Mouse (Mus musculus): Measurements from ENCODE around the gene Dnajc15. TPM values are rescaled to one million over a fixed set of nuclear protein-coding genes. Genes with fewer than 3 reads are reported as not detected.

Gene Dnajc15
- total RNA-seq, 4 experiments from 2014 or later, result 61.9 to 93.7 (median 76.7) TPM

DNA sequence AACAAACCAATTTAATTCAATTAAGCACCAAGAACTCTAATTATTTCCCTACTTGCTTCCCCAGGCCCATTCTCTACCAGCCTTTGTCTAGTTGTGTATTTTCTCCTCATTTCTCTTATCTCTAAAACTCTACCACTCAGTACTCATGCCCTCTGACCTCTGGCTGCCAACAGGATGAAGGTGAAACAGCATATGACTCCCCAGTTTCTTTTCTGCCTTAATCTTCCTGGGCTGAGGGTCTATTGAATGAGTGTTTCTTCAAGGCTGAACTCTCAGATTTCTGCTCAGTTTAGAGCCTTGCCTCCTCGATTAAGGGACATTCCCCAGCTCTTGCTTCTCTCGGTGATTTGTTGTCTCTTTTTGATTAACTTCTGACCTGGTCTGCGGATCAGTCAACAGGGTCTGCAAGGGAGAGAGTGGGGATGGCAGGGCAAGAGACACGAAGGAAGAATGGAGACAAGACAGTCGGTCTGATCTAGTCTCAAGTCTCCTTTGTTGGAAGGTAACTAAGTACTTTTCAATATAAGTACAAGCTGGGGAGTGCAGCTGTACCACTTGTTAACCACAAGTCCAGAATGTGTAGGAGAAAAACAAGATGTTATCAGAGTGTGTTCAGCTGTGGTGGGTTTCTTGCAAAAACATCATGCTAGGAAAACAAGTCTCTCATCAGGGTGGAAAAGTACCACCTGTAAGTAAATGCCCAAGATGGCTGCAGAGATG lies 13.9 kb downstream of the Dnajc15 start:
- no peak for DNase-seq (ENCODE audit: low spot score in 2 of 2)

DNA sequence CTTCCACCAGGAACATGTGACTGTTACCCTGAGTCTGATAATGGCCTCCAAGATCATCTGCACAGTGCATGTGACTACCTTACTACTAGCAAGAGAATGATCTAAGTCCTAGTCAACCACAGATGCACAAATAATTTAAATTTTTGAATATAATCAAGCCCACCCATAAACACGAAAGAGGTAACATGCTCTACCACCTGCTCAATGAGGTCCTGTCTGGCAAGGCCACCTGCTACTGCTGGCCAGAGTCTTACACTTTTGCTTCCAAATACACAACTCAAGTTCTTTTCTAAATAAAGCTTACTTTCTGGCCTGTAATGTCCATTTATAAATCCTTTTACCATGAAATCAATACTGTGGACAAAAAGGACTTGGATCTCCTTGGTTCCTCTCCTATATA lies 15.0 kb downstream of the Dnajc15 start:
- DNase-seq (ENCODE audit: low spot score in 2 of 2), result no peak

DNA sequence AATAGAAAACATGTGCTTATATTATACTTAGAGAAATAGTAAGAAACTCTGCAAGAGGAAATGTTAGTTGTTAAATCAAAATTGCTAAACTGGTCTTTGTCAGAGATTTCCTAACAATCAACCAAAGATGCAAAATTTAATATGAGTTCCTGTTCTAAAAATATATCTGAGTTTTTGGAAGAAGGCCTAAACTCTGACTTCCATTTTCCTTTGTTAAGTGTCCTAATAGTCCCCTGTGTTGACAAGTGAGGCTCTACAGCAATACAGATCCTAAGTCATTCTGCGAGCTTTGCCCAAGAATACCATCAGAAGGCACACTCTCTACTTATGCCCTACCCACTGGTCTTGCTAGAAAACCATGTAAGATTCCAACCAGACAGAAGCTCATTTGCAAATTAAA lies 21.0 kb downstream of the Dnajc15 start:
- no peak for DNase-seq (ENCODE audit: low spot score in 2 of 2)

DNA sequence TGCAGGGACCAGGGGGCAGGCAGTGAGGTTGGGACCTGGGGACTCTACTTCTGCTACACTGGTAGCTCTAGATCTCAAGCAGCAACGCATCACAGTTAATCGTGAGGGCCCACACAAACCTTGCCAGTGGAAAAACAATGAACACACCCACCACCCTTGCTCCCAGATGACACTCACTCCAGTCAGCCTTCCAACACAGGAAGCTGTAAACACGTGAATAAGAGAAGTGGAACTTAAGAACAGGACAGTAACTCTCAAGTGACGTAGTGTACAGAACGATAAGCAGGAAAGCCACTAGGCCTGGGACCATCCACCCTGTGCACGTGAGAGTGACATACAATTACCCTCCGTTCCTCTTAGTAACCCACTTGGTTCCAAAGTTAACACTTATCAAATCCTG lies 25.1 kb downstream of the Dnajc15 start:
- DNase-seq (ENCODE audit: low spot score in 2 of 2), result no peak

DNA sequence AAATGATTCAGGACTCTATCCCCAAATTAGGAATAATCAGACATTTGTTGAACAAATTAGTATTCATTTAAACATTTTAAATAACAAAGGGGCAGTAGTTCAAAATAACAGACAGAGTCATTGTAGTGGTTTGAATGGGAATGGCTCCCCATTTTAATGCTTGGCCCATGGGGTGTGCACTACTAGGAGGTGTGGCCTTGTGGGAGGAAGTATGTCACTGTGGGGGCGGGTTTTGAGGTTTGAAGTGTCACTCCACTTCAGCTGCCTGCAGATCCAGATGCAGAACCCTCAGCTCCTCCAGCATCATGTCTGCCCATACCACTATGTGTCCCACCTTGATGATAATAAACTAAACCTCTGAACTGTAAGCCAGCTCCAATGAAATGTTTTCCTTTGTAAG lies 26.6 kb downstream of the Dnajc15 start:
- no peak for DNase-seq (ENCODE audit: low spot score in 2 of 2)

DNA sequence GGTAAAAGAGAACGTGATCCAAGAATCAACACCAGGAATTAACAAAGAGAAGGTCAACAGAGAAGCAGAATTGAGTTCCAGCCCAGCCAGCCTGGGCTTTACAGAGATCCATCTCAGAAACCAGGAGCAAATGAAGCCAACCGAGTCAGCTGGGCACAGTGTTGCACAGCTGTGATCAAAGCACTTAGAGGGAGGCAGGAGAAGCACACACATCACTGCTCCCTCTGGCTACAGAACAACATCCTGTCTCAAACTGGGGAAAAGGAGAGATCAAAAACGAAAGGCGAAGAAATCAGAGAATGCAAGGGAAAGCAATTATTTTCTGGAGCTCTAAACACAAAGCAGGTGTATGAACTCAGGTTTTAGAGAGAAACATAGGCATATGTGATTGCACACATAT lies 28.7 kb downstream of the Dnajc15 start:
- no peak for DNase-seq (ENCODE audit: low spot score in 2 of 2)

DNA sequence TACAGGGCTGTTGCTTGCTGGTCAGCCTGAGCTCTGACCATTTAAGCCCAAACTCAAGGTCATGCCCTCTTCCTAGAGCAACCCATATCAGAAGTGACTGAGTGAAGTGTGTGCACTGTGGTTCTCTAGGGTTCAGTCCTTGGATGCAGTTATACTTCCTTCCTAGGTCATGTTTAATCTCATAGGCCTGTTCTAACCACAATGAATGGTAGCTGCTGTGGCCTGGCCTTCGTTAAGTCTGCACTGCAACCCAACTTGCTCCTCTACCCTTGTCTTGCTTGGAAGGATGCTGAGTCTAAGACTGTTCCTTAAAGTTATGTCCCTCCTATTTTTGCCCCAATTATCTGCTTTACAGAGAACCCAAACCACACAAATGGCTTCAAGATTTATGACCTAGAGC lies 29.4 kb downstream of the Dnajc15 start:
- no peak for DNase-seq (ENCODE audit: low spot score in 2 of 2)

DNA sequence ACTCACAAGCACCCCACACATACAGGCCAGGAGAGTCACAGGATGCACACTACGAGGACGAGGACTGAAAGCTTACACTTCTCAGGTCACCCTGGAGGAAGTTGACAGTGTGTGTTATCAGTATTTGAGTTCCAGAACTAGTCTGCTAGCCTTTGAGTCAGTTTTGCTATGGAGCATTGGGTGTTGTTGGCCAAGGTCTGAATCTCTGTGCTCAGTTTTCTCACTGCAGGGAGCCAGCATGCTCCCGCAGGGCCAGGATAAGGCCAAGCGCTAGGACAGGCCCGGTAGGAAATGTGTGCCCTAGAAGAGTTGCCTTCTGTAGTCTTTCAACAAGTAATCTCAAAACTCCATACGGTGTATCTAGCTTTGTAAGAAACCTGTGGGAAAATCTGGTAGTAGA lies 34.4 kb downstream of the Dnajc15 start:
- DNase-seq (ENCODE audit: low spot score in 2 of 2), result no peak

DNA sequence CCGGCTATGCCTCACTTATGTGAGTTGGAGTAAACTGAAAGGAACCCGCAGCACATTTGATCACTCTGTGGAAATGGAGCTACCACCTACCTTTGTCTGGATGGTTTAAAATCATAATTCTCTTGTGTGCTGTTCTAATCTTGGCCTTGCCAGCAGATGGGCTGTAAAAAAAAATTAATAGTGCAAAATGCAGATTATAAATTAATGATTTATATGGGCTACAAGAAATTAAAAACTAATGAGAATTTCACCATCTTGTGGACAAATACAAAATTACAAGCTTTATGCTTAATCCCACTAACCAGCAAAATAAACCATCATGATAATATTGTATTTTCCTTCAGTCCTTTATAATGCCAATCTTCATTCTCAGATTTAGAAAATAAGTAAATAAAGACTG lies 34.8 kb downstream of the Dnajc15 start:
- DNase-seq (ENCODE audit: low spot score in 2 of 2), result no peak

DNA sequence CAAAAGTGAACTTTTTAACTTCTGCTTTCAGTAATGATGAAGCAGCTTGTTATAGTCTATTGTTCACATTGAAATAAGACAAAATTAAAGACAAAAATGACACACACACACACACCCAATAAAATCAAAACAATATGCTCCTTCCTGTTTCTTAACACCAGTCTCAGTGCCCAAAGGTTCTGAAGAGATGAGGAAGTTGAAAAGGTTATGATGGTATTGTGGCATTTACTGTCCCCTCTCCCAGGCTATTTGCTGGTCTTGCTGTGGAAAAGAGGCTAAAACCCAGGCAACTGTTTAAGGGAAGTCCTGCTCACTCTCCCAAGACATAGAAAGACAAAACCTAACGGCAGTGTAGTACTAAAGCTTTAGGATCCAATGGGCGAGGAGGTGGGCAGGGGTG lies 38.1 kb downstream of the Dnajc15 start:
- DNase-seq (ENCODE audit: low spot score in 2 of 2), result no peak

DNA sequence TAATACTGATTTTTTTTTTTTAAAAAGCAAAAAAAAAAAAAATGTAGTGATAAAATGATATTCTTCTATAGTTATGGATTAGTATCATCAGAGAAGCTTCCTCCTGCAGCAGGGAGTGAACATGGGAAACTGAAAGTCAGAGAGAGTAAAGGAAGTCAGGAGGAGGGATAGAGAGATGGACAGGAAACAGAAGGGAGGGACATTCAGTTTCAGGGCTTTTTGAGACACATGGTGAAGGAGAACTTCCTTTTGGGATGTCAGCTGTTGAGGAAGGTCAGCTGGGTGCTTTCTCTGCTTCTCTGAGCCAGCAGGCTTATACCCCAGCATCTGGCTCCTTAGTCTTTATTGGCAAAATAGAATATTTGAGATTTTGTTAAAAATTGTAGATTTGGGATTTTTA lies 42.6 kb downstream of the Dnajc15 start:
- no peak for DNase-seq (ENCODE audit: low spot score in 2 of 2)

DNA sequence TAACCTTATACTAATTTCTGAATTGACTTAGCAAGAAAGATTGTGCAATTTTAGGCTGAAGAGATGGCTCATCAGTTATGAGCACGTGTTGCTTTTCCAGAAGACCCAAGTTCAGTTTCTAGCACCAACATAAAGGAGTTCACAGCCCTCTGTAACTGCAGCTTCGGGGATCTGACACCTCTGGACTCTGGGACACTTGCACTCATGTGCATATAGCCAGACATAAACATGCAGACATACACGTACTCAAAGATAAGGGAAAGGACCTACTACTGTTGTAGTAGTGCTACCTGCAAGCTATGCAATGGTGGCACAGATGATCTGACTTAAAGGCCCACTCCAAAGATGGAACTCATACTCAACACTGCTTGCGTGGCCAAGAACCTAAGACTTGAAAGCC lies 43.0 kb downstream of the Dnajc15 start:
- DNase-seq (ENCODE audit: low spot score in 2 of 2), result no peak

DNA sequence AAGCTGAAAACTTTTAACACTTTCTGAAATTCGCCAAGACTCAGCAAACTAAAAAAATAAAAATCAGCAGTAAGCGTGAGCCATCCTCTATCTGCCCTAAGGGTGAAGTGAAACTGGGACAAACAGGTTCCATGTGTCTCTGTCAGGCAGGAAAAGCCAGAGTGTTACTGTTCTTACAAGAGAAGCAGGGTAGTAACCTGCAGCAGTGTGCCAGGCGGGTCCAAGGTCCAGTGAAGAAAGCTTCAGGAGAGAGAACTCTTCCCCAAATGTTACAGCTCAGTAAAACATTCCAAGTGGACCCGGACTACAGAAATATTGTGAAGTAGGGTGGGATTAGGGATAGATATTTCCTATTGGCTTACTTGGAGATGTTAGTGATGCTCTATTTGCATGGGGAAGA lies 45.3 kb downstream of the Dnajc15 start:
- no peak for DNase-seq (ENCODE audit: low spot score in 2 of 2)

DNA sequence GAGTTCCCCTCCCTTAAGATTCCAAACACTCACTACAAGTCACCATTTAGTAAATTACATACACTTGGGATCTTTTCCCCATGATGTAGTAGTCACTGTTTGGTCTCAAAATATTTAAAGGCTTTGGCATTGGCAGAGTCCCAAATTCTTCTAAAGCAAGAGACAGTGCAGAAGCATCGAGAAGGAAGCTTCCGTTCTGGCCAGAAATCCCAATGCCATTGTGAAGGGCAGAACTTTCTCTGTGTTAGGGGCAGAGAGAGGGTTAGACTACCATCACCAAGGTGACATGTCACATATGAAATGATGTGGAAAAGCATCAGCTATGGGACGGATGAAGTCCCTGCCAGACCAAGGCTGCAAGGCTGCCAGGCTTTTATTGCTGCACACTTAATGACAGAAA lies 49.0 kb downstream of the Dnajc15 start:
- no peak for DNase-seq (ENCODE audit: low spot score in 2 of 2)

DNA sequence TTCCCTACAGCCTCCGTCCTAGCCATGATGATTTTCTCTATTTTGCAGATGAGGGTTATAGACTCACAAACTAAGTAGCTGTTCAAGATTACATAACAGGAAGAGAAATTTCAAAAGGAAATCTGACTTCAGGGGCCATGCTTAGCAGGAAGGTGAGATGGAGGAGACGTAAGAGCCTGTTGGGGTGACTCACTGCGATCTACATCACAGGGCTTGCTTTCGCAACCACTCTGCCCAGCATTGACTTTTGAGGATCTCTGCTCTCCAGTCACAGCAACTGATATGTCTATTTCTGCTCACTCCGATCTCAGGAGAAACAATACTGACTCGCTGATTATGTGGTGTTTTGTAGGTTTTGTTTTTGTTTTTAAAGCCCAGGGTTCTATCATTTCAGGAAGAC lies 49.8 kb downstream of the Dnajc15 start:
- DNase-seq (ENCODE audit: low spot score in 2 of 2), result no peak

DNA sequence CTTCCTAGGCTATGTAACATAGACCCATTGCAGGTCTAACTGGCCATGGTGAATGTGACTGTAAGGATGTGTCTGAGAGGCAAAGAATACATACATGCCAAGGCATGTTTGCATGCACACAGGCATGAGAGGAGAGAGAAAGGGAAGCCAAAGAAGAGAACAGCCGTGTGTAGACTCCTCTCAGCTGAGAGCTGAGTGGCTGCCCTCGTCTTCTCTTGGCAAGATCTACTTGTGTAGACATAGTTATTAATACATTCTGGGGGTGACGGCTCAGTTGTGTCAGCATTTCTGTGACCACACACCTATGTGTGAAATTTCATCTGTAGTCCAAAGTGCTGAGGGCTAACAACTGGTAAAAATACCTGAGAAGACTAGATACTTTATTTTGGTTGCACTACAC lies 55.1 kb downstream of the Dnajc15 start:
- no peak for DNase-seq (ENCODE audit: low spot score in 2 of 2)

DNA sequence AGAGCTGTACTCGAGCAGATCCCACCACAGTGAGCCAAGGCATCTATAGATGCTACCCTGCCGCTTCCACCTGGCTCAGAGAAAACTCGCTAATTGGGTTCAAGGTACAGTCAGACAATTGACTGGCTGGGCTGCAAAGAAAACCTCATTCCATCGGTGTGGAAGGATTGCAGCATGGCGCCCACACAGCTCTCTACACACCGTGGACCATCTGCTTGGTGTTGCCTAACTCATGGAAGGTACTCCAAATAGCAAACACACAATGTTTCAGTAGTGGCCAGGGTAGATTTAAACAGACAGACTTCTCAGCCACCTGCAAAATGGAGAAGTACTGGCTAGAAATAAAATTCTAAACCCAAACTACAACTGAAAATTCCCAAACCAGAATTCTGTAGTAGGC lies 57.4 kb downstream of the Dnajc15 start:
- DNase-seq (ENCODE audit: low spot score in 2 of 2), result peak in 1 of 2 experiments; percentile 72

DNA sequence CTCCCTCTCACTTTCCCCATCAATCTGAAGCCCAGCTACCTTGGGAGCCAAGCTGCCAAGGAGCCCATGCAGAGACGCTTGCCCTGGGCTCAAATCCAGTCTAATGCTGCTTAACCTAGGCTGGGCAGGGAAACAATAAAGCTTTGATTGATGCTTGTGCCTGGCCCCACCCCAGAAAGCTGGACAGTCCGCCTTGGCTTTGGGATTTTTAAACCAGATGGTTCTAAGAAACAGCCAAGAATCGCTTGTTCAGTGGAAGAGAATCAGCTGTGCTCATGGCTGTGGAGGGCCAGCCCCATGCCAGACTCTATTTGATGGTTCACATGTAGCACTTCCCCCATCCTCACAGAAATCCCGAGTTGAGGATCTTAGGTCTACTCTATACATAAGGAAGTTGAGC lies 60.0 kb downstream of the Dnajc15 start:
- no peak for DNase-seq (ENCODE audit: low spot score in 2 of 2)

DNA sequence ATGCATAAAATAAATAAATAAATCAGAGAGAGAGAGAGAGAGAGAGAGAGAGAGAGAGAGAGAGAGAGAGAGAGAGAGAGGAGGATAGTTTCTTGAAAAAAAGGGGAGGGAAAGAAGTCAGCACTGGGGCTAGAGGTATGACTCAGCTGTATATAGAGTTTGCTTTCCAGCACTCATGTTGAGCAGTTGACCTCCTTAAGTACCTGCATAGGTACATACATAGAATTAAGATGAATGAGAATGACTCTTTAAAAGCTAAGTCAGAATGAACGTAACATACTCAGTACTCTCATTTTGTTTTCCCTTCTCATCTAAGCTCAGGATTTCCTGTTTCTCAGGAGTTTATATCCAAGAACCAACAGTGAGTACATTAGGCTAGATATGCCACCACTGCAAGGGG lies 62.0 kb downstream of the Dnajc15 start:
- no peak for DNase-seq (ENCODE audit: low spot score in 2 of 2)

DNA sequence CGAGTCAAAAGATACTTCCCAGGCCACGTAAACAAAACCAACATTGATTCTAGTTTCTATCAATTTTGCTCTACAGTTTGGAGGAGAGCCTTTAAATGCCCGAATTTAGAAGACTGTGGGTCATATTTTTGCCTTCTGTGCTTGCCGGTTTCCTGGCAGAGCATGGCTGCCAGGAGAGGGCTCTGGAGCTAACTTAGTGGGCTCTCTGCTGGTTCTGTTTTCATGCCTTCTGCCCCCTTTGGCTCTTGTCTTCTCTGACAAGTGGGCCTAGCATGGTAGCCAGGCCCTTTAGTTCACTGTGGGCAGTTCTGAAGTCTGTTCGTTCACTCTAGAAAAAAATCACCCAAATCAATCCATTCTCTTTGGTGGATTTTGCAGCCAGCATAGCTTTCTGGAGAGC lies 63.5 kb downstream of the Dnajc15 start:
- DNase-seq (ENCODE audit: low spot score in 2 of 2), result no peak

DNA sequence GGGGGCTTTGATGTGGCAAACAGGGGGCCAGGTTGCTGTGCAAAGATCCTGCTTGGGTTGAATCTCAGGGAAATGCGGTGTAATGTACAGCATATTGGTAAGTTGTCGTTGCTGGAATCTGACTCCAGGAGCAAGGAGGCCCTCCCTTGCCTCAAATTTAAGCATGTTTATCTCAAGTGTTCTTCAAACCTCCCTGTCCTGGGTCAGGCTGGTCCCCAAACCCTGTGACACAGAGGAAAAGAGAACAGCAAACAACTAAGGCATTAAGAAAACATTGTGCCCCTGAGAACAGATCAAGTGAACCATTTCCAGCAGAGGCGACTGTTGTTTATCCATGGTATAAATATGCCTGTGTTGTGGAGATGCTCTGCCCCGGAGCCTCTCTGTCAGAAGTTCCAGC lies 67.1 kb downstream of the Dnajc15 start:
- no peak for DNase-seq (ENCODE audit: low spot score in 2 of 2)

DNA sequence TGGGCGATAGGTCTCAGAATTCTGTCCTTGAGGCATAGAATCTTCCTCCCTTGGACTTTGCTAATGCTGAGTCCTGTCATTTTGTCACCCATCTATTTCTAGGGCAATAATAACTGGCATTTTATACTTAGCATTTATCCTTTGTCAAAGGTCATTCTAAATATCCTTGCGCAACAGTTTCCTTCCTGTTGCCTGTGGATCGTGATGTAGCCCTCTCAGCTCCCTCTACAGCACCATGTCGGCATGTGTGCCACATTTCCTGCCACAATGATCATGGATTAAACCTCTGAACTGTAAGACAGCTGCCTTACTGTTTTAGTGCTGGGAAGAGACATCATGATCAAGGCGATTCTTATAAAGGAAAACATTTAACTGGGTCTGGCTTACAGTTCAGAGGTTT lies 68.6 kb downstream of the Dnajc15 start:
- DNase-seq (ENCODE audit: low spot score in 2 of 2), result no peak

DNA sequence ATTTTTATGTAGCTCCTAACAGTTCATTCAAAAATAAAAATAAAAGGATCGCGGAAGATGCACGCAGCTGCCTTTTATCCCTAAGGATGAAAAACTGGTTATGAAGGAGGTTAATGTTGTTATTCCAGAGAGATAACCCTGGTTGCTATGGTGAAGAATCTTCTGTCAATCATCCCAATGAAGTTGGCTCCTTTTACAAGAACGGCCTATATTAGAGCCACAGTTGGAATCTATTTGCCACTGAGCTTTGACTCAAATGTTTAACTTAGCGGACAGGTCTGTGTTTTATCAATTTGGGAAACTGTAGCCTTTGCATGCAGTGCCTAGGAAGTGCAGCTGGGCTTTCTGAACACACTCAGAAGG lies 72.7 kb downstream of the Dnajc15 start:
- DNase-seq (ENCODE audit: low spot score in 2 of 2), result no peak

Data from left cerebral cortex, adult 8-10 months (tissue).